Mouse (Mus musculus): Measurements from ENCODE around the gene Snx1. TPM values are rescaled to one million over a fixed set of nuclear protein-coding genes. Genes with fewer than 3 reads are reported as not detected.

Snx1 gene
- 55.3 and 59.1 TPM in 2 replicates for polyA plus RNA-seq (2012; rRNA removed)

DNA sequence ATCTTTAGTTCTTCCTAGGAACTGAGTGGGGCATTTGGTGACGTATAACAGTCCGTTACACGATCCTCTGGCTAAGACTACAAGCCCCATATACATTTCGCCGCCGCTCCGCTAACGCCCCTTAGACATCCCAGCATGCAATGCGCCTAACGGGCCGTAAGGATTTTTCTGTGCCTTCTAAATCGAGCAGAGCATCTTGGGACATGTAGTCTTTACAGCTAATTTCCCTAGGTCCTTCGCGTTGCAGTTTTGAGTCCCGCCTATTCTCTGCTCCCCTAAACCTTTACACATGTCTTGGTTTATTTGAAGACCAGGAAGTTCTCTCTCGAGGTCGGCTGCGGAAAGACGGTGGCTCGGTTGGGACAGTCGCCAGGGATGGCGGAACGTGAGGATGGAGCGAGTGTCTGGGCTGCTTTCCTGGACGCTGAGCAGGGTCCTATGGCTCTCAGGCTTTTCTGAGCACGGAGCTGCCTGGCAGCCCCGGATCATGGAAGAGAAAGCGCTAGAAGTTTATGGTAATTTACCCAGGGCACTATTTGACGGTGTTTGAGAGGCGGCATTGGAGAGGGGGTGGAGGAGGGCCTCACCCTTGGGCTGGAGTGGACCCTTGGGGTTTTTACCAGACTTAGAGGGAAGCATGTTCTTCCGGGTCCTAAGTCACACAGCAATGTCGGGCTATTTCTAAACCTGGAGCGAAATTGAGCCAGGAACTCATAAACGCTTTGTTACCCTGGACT is at the start of gene Snx1, which contains the start of gene Ciao2a:
Snx1 (minus strand) TSS at position 132 of the 737 bp plus-strand sequence.
Ciao2a (plus strand) TSS at position 156 of the 737 bp plus-strand sequence.
- Histone ChIP-seq H3K36me3 (ENCODE audit: control insufficient read depth, insufficient read depth, low read length) (no peaks in the 10 kb centered on the region), H3K27ac (ENCODE audit: control insufficient read depth, insufficient read depth, low read length) (peak within 1 kb of the TSS; percentile 83), H3K4me3 (ENCODE audit: control insufficient read depth, insufficient read depth, low read length) (peak within 1 kb of the TSS; percentile 80), H3K27me3 (ENCODE audit: control insufficient read depth, insufficient read depth, low read length) (no peaks in the 10 kb centered on the region), H3K4me1 (replicated peaks; ENCODE audit: control insufficient read depth, insufficient read depth, low read length) (peaks cover 6% of the 10 kb centered on the region)
- peak; percentile 45; the same call in 1 of the 2 replicates for TF ChIP-seq POLR2A (IDR thresholded peaks at IDR 0.05; ENCODE audit: control insufficient read depth, extremely low read depth, insufficient read depth, low read length, poor library complexity)
- TF ChIP-seq CTCF (IDR thresholded peaks at IDR 0.05; ENCODE audit: borderline replicate concordance, control insufficient read depth, extremely low read depth, insufficient read depth, low read length, poor library complexity), result no peak
- WGBS, result under 1% methylated on average over 34 of the region's 34 CpGs
- DNase-seq, result peak; percentile 96

DNA sequence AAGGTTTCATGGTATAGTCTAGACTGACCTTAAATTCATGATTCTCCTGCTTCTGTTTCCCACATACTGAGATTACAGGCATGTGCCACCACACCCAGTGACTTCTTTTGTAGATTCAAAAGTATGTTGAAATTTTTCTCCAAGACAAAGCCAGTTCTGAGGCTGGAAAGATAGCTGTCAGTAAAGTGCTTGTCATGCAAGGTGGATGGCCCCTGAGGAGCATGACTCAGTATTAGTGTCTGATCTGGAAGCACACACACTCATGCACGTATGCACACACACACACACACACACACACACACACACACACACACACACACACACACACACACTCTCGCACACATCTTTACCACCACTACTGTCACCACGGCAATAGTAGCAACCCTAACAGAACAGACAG is 48.6 kb upstream of the Snx1 start:
- WGBS, result 93% methylated on average over 3 of the region's 3 CpGs
- TF ChIP-seq CTCF (IDR thresholded peaks at IDR 0.05; ENCODE audit: borderline replicate concordance, control insufficient read depth, extremely low read depth, insufficient read depth, low read length, poor library complexity), result no peak
- Histone ChIP-seq H3K36me3 (ENCODE audit: control insufficient read depth, insufficient read depth, low read length) (no peaks in the 10 kb centered on the region), H3K4me1 (replicated peaks; ENCODE audit: control insufficient read depth, insufficient read depth, low read length) (no peaks in the 10 kb centered on the region), H3K27ac (ENCODE audit: control insufficient read depth, insufficient read depth, low read length) (no peak overlapping the region), H3K4me3 (ENCODE audit: control insufficient read depth, insufficient read depth, low read length) (no peak overlapping the region), H3K27me3 (ENCODE audit: control insufficient read depth, insufficient read depth, low read length) (no peaks in the 10 kb centered on the region)
- DNase-seq, result no peak

DNA sequence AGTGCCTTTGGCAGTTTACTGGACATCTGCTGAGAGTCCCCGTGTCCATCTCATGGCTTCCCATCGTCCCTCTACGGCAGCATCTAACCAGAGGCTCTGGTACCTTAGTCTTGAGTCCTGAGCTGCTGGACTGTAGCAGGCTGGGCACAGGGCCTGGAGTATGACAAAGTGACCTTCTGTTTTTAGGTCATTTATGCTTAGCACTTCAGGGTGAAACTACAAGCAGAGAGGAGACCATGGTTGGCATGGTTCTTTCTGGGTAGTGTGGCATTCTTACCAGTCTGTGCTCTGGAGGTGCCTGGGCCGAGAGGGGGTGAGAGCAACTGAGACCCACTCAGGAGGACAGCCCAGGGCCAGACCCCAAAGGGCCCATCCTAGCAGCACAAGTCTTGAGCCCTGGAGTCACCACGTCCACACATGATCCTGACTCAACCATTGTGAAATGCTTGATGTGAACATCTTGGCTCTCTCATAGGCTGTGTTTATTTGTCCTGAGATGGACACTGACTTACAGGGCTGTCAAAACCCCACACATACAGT is 47.0 kb upstream of the Snx1 start:
- DNase-seq, result no peak
- H3K27me3 ChIP-seq (ENCODE audit: control insufficient read depth, insufficient read depth, low read length), result no peaks in the 10 kb centered on the region
- H3K36me3 ChIP-seq (ENCODE audit: control insufficient read depth, insufficient read depth, low read length), result no peaks in the 10 kb centered on the region
- no peak overlapping the region for H3K4me3 ChIP-seq (ENCODE audit: control insufficient read depth, insufficient read depth, low read length)
- TF ChIP-seq POLR2A (IDR thresholded peaks at IDR 0.05; ENCODE audit: control insufficient read depth, extremely low read depth, insufficient read depth, low read length, poor library complexity), result no peak
- no peak for TF ChIP-seq CTCF (IDR thresholded peaks at IDR 0.05; ENCODE audit: borderline replicate concordance, control insufficient read depth, extremely low read depth, insufficient read depth, low read length, poor library complexity)
- no peak overlapping the region for H3K27ac ChIP-seq (ENCODE audit: control insufficient read depth, insufficient read depth, low read length)
- WGBS, result 95% methylated on average over 5 of the region's 5 CpGs
- H3K4me1 ChIP-seq (replicated peaks; ENCODE audit: control insufficient read depth, insufficient read depth, low read length), result no peaks in the 10 kb centered on the region; the same call in 1 of the 2 replicates

DNA sequence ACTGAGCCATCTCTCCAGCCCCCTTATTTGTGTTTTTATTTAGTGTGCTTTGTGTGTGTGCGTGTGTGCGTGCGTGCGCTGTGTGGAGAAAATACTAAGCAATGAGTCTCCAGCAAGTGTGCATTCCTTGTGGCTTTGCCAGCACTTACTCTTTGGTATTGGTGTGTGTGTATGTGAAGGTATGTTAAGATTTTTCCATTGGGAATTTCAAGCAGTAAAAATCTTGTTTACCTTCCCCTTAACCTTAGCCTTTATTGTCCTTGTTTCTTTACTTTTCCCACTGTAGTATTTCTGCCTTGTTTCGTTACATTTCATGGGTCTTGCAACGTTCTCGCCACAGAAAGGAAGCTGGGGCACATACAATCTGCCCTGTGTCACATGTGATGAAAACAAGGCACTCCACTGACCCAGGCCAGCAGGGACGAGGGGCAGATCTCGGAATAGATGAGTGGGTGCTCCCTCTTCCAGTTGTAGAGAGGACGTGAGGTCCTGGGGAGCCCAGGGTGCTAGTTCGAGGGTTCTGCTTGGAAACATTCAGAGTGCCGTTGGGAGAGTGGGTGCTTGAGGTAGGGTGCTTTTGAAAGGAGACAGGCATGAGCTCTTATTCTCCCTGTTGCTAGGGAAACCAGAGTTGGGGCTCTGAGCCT is 45.0 kb upstream of the Snx1 start:
- TF ChIP-seq CTCF (IDR thresholded peaks at IDR 0.05; ENCODE audit: borderline replicate concordance, control insufficient read depth, extremely low read depth, insufficient read depth, low read length, poor library complexity) (no peak), POLR2A (IDR thresholded peaks at IDR 0.05; ENCODE audit: control insufficient read depth, extremely low read depth, insufficient read depth, low read length, poor library complexity) (no peak)
- 92% methylated on average over 12 of the region's 12 CpGs for WGBS
- no peak overlapping the region for H3K4me3 ChIP-seq (ENCODE audit: control insufficient read depth, insufficient read depth, low read length)
- DNase-seq, result no peak
- no peaks in the 10 kb centered on the region; the same call in 1 of the 2 replicates for H3K4me1 ChIP-seq (replicated peaks; ENCODE audit: control insufficient read depth, insufficient read depth, low read length)
- H3K27ac ChIP-seq (ENCODE audit: control insufficient read depth, insufficient read depth, low read length), result no peak overlapping the region
- no peaks in the 10 kb centered on the region for H3K27me3 ChIP-seq (ENCODE audit: control insufficient read depth, insufficient read depth, low read length)
- H3K36me3 ChIP-seq (ENCODE audit: control insufficient read depth, insufficient read depth, low read length), result no peaks in the 10 kb centered on the region

- DNase-seq, result no peak
- Histone ChIP-seq H3K4me3 (ENCODE audit: control insufficient read depth, insufficient read depth, low read length) (no peak overlapping the region), H3K4me1 (replicated peaks; ENCODE audit: control insufficient read depth, insufficient read depth, low read length) (no peaks in the 10 kb centered on the region; the same call in 1 of the 2 replicates), H3K36me3 (ENCODE audit: control insufficient read depth, insufficient read depth, low read length) (no peaks in the 10 kb centered on the region), H3K27me3 (ENCODE audit: control insufficient read depth, insufficient read depth, low read length) (no peaks in the 10 kb centered on the region), H3K27ac (ENCODE audit: control insufficient read depth, insufficient read depth, low read length) (no peak overlapping the region)
- TF ChIP-seq POLR2A (IDR thresholded peaks at IDR 0.05; ENCODE audit: control insufficient read depth, extremely low read depth, insufficient read depth, low read length, poor library complexity) (no peak), CTCF (IDR thresholded peaks at IDR 0.05; ENCODE audit: borderline replicate concordance, control insufficient read depth, extremely low read depth, insufficient read depth, low read length, poor library complexity) (no peak)
- 90% methylated on average over 5 of the region's 5 CpGs for WGBS
These were observed 44.1 kb upstream of the Snx1 start for GRCm38 (mm10) chr9:66170506-66170905.

DNA sequence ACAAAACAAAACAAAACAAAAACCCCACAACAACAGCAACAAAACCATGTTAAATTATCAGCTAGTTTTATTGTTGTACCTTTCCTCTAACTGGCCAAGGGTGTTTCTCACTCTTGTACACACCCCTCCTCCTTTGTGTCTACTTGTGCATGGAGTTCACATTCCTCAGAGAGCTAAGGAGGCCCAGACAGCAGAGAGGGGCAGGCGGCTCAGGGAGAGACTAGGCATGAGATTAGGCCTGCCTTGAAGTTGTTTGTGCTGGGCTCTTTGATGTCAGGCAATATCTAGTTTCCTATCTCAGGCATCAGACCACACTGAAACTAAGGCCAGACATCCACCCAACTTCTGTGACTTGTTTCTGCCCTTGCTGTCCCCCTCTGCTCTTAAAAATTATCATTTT is 41.8 kb upstream of the Snx1 start:
- Histone ChIP-seq H3K4me3 (ENCODE audit: control insufficient read depth, insufficient read depth, low read length) (no peak overlapping the region), H3K27ac (ENCODE audit: control insufficient read depth, insufficient read depth, low read length) (no peak overlapping the region), H3K27me3 (ENCODE audit: control insufficient read depth, insufficient read depth, low read length) (no peaks in the 10 kb centered on the region), H3K36me3 (ENCODE audit: control insufficient read depth, insufficient read depth, low read length) (no peaks in the 10 kb centered on the region), H3K4me1 (replicated peaks; ENCODE audit: control insufficient read depth, insufficient read depth, low read length) (no peaks in the 10 kb centered on the region; the same call in 1 of the 2 replicates)
- WGBS, result 15% methylated on average over 1 of the region's 1 CpGs
- TF ChIP-seq POLR2A (IDR thresholded peaks at IDR 0.05; ENCODE audit: control insufficient read depth, extremely low read depth, insufficient read depth, low read length, poor library complexity) (no peak), CTCF (IDR thresholded peaks at IDR 0.05; ENCODE audit: borderline replicate concordance, control insufficient read depth, extremely low read depth, insufficient read depth, low read length, poor library complexity) (no peak)
- DNase-seq, result no peak

All from thymus, adult 2 months (tissue).